Mouse (Mus musculus) heart, embryonic 15.5 days (tissue): ENCODE data around the gene Ube2e1. TPM values are rescaled to one million over a fixed set of nuclear protein-coding genes. Genes with fewer than 3 reads are reported as not detected.
"Not testable (repeated sequence)": the region's sequence is repeated elsewhere in the genome, so short reads cannot be mapped to it uniquely, and the experiment has no call there.

Experiments used
- ATAC-seq: fragments of 200-750 bp; cut with Nextera tagmentation; replicated peaks from 2 replicates; pipeline ENCODE4 v1.8.0; 2017; ENCODE audit warnings: low read depth, moderate TSS enrichment; ENCODE audit not compliant: insufficient number of reproducible peaks, insufficient read depth, low FRiP score
- H3K27ac ChIP-seq: fragments of 300-500 bp; sonication (generic); 2 replicates; pipeline ENCODE4 v1.5.1; 2015; ENCODE audit warnings: mild to moderate bottlenecking, inconsistent platforms
- H3K27me3 ChIP-seq: fragments of 300-500 bp; sonication (generic); 2 replicates; pipeline ENCODE4 v1.6.1; 2015; ENCODE audit warnings: inconsistent platforms
- H3K36me3 ChIP-seq: fragments of 300-500 bp; sonication (generic); 2 replicates; pipeline ENCODE4 v1.6.1; 2015; ENCODE audit warnings: mild to moderate bottlenecking, inconsistent platforms
- H3K4me1 ChIP-seq: fragments of 300-500 bp; sonication (generic); replicated peaks from 2 replicates; pipeline ENCODE4 v1.6.1; 2015; ENCODE audit warnings: inconsistent platforms
- H3K4me2 ChIP-seq: fragments of 300-500 bp; sonication (generic); 2 replicates; pipeline ENCODE4 v1.6.1; 2015; ENCODE audit warnings: inconsistent platforms, mild to moderate bottlenecking, moderate library complexity
- H3K4me3 ChIP-seq: fragments of 300-500 bp; sonication (generic); 2 replicates; pipeline ENCODE4 v1.5.1; 2015; ENCODE audit warnings: mild to moderate bottlenecking, inconsistent platforms
- H3K9ac ChIP-seq: fragments of 300-500 bp; sonication (generic); 2 replicates; pipeline ENCODE4 v1.6.1; 2015; ENCODE audit warnings: mild to moderate bottlenecking, inconsistent platforms
- H3K9me3 ChIP-seq: fragments of 300-500 bp; sonication (generic); replicated peaks from 2 replicates; pipeline ENCODE4 v1.6.1; 2016; ENCODE audit warnings: inconsistent platforms
- WGBS: fragments of 180-500 bp; shearing (Covaris S2); methylation state at CpG from one replicate; pipeline ENCODE4 v1.1.7; 2015; ENCODE audit warnings: mixed read lengths; 5-methylcytosine and 5-hydroxymethylcytosine counted together
- polyA plus RNA-seq: library from polyadenylated mRNA; unstranded; fragments of >200 nt; fragmentation: Nextera tagmentation; extraction: Ambion mirVana; gene quantifications from 2 replicates; pipeline ENCODE4 v1.2.1, GENCODE M21; 2015

Gene Ube2e1
- polyA plus RNA-seq, 1 experiment from 2014 or later, result 52.7 TPM

- Histone ChIP-seq H3K4me2 (peak within 1 kb of the TSS; percentile 83), H3K9ac (peak within 1 kb of the TSS; percentile 80), H3K27me3 (no peaks in the 10 kb centered on the region), H3K36me3 (no peaks in the 10 kb centered on the region), H3K27ac (peak within 1 kb of the TSS; percentile 97), H3K9me3 (no peaks in the 10 kb centered on the region), H3K4me3 (peak within 1 kb of the TSS; percentile 82), H3K4me1 (peaks cover 15% of the 10 kb centered on the region)
- ATAC-seq, result peak; percentile 93
- WGBS, result under 1% methylated on average over 64 of the region's 66 CpGs
Observed at GRCm38 (mm10) chr14:18238750-18239731, 92.6 kb downstream of the Ube2e1 start, which contains the start of gene Nr1d2. Nr1d2 (minus strand) TSS chr14:18239127.

GRCm38 (mm10) chr14:18238131-18238749 lies 93.4 kb downstream of the Ube2e1 start:
- under 1% methylated on average over 71 of the region's 71 CpGs for whole genome bisulfite sequencing
- Histone ChIP-seq H3K36me3 (no peaks in the 10 kb centered on the region), H3K9ac (peak overlapping the region; percentile 80), H3K27ac (peak overlapping the region; percentile 97), H3K4me1 (peaks cover 23% of the 10 kb centered on the region), H3K27me3 (no peaks in the 10 kb centered on the region), H3K9me3 (no peaks in the 10 kb centered on the region), H3K4me2 (peak overlapping the region; percentile 83), H3K4me3 (peak overlapping the region; percentile 82)
- ATAC-seq, result peak; percentile 89

- ATAC-seq, result no peak
- H3K27ac ChIP-seq, result peak overlapping the region; percentile 97
- H3K27me3 ChIP-seq, result no peaks in the 10 kb centered on the region
- peak overlapping the region; percentile 80; the same call in 1 of the 2 replicates for H3K9ac ChIP-seq
- peak overlapping the region; percentile 83 for H3K4me2 ChIP-seq
- H3K4me3 ChIP-seq, result peak overlapping the region; percentile 82; the same call in 1 of the 2 replicates
- no peaks in the 10 kb centered on the region for H3K9me3 ChIP-seq
- peaks cover 26% of the 10 kb centered on the region for H3K4me1 ChIP-seq
- no peaks in the 10 kb centered on the region for H3K36me3 ChIP-seq
- 70% methylated on average over 4 of the region's 4 CpGs for WGBS
Observed at GRCm38 (mm10) chr14:18237381-18237780, 94.3 kb downstream of the Ube2e1 start.

GRCm38 (mm10) chr14:18236496-18237235 lies 95.0 kb downstream of the Ube2e1 start:
- H3K27me3 ChIP-seq, H3K9ac ChIP-seq, H3K36me3 ChIP-seq, H3K4me2 ChIP-seq, H3K4me3 ChIP-seq, H3K27ac ChIP-seq, H3K9me3 ChIP-seq, ATAC-seq: not testable (repeated sequence)
- WGBS, result 86% methylated on average over 2 of the region's 2 CpGs
- H3K4me1 ChIP-seq, result peaks cover 26% of the 10 kb centered on the region

GRCm38 (mm10) chr14:18233981-18234960 lies 97.4 kb downstream of the Ube2e1 start:
- peaks cover 26% of the 10 kb centered on the region for H3K4me1 ChIP-seq
- no peaks in the 10 kb centered on the region for H3K36me3 ChIP-seq
- ATAC-seq, result no peak
- no peaks in the 10 kb centered on the region for H3K27me3 ChIP-seq
- no peaks in the 10 kb centered on the region for H3K9me3 ChIP-seq
- H3K9ac ChIP-seq, result peak overlapping the region; percentile 7; the same call in 1 of the 2 replicates
- peak overlapping the region; percentile 91 for H3K27ac ChIP-seq
- H3K4me2 ChIP-seq, result peak overlapping the region; percentile 43
- WGBS, result 30% methylated on average over 5 of the region's 5 CpGs
- H3K4me3 ChIP-seq, result peak overlapping the region; percentile 4; the same call in 1 of the 2 replicates

- Histone ChIP-seq H3K4me2 (0 out of 2 replicates have a peak overlapping the region, but pooled peaks have one; percentile 43), H3K4me3 (no peak overlapping the region), H3K36me3 (no peaks in the 10 kb centered on the region), H3K9me3 (no peaks in the 10 kb centered on the region), H3K4me1 (peaks cover 26% of the 10 kb centered on the region), H3K9ac (no peak overlapping the region), H3K27me3 (no peaks in the 10 kb centered on the region), H3K27ac (peak overlapping the region; percentile 91)
- 80% methylated on average over 2 of the region's 2 CpGs for WGBS
- no peak for ATAC-seq
Observed at GRCm38 (mm10) chr14:18233076-18233475, 98.6 kb downstream of the Ube2e1 start.

Other genes with a start within 250 kb of the Ube2e1 start
- gene Nr1d2, start 92.7 kb downstream of the Ube2e1 start, polyA plus RNA-seq, result 11.3 and 11.5 TPM in 2 replicates
- gene Nkiras1, start 60.7 kb downstream of the Ube2e1 start, polyA plus RNA-seq, result 21.3 and 22.0 TPM in 2 replicates
- gene Rpl15, start 60.5 kb downstream of the Ube2e1 start, polyA plus RNA-seq, result 211 and 248 TPM in 2 replicates